Mouse (Mus musculus) megakaryocyte, embryonic 14.5 days (primary cell): ENCODE measurements around the gene Nisch.

ENCODE experiments used
- FLI1 ChIP-seq: IDR thresholded peaks from 2 replicates; pipeline ENCODE4 v1.6.1; 2012; ENCODE audit warnings: low read length, inconsistent platforms, mixed read lengths
- GATA1 ChIP-seq: IDR thresholded peaks from 3 replicates; pipeline ENCODE4 v1.6.1; 2012; ENCODE audit warnings: mixed read lengths, low read length, inconsistent platforms, borderline replicate concordance

GRCm38 (mm10) chr14:31212499-31212898, 4.2 kb downstream of the Nisch start:
- TF ChIP-seq GATA1 (no peak), FLI1 (no peak)
